Mouse (Mus musculus): Measurements from ENCODE around the gene Ly6g6f. TPM values are rescaled to one million over a fixed set of nuclear protein-coding genes. Genes with fewer than 3 reads are reported as not detected.

The Ly6g6f gene
- total and polyA plus RNA-seq, 3 experiments: 0.88 to 3.0 TPM; not detected in 1

GRCm38 (mm10) chr17:35051156-35052086 lies 34.0 kb downstream of the Ly6g6f start:
- Histone ChIP-seq H3K9me3 (replicated peaks; ENCODE audit: insufficient read depth, low read length) (no peaks in the 10 kb centered on the region), H3K4me1 (ENCODE audit: control insufficient read depth in 1 of 2, insufficient read depth in 2 of 2, low read length in 2 of 2) (peaks cover 0 to 26% of the 10 kb centered on the region in 2 experiments; a peak in 2 of 4 replicates), H3K27ac (ENCODE audit: control insufficient read depth, low read depth, low read length) (peak overlapping the region; percentile 97), H3K27me3 (ENCODE audit: control insufficient read depth in 1 of 2, insufficient read depth in 2 of 2, low read length in 2 of 2) (no peaks in the 10 kb centered on the region), H3K4me3 (ENCODE audit: control insufficient read depth in 1 of 2, insufficient read depth in 1 of 2, low read depth in 2 of 2, low read length in 2 of 2) (peak overlapping the region; percentile 76 to 87), H3K79me2 (ENCODE audit: control insufficient read depth, insufficient read depth, low read length, poor library complexity) (peaks cover 42% of the 10 kb centered on the region), H3K36me3 (ENCODE audit: control insufficient read depth in 1 of 2, insufficient read depth in 2 of 2, low read length in 2 of 2) (peaks cover 8 to 27% of the 10 kb centered on the region in 2 experiments), H3K9ac (ENCODE audit: control insufficient read depth, low read depth, low read length, poor library complexity, severe bottlenecking) (peak overlapping the region; percentile 90)
- DNase-seq (ENCODE audit: low read depth, low spot score): peak; percentile 98
- TF ChIP-seq SIN3A (IDR thresholded peaks at IDR 0.05; ENCODE audit: low read length) (peak; percentile 87), CHD2 (IDR thresholded peaks at IDR 0.05; ENCODE audit: low read length) (no peak), RAD21 (IDR thresholded peaks at IDR 0.05; ENCODE audit: low read depth, low read length) (no peak), TAL1 (IDR thresholded peaks at IDR 0.05; ENCODE audit: low read length) (no peak), ETS1 (IDR thresholded peaks at IDR 0.05; ENCODE audit: low read depth, low read length) (peak; percentile 98), MYB (IDR thresholded peaks at IDR 0.05; ENCODE audit: low read depth, low read length) (0 out of 2 replicates have a peak, but pooled peaks have one; percentile 16), KAT2A (conservative IDR thresholded peaks at IDR 0.05; ENCODE audit: low read depth, low read length) (peak; percentile 28; the same call in 1 of the 2 replicates), E2F4 (IDR thresholded peaks at IDR 0.05; ENCODE audit: borderline replicate concordance, low read depth, low read length) (0 out of 2 replicates have a peak, but pooled peaks have one; percentile 28), SMC3 (IDR thresholded peaks at IDR 0.05; ENCODE audit: low read depth, low read length) (no peak; the same call in 1 of the 2 replicates), ZMIZ1 (IDR thresholded peaks at IDR 0.05; ENCODE audit: low read depth, low read length) (peak; percentile 82), NRF1 (IDR thresholded peaks at IDR 0.05; ENCODE audit: insufficient read depth, low read depth, low read length, poor library complexity, severe bottlenecking) (no peak), RCOR1 (IDR thresholded peaks at IDR 0.05; ENCODE audit: low read depth, low read length) (no peak), POLR2A (IDR thresholded peaks at IDR 0.05; ENCODE audit: control insufficient read depth in 1 of 2, insufficient read depth in 1 of 2, low read depth in 1 of 2, low read length in 2 of 2, poor library complexity in 1 of 2) (peak; percentile 74 to 80), ZKSCAN1 (IDR thresholded peaks at IDR 0.05; ENCODE audit: low read depth, low read length) (no peak), TCF12 (IDR thresholded peaks at IDR 0.05; ENCODE audit: low read depth, low read length) (no peak; the same call in 1 of the 2 replicates), GABPA (IDR thresholded peaks at IDR 0.05; ENCODE audit: low read depth, low read length) (0 out of 2 replicates have a peak, but pooled peaks have one; percentile 27), MEF2A (IDR thresholded peaks at IDR 0.05; ENCODE audit: extremely low read depth, insufficient replicate concordance, low read depth, low read length, poor library complexity, severe bottlenecking) (no peak), JUND (IDR thresholded peaks at IDR 0.05; ENCODE audit: low read depth, low read length) (peak; percentile 67; the same call in 1 of the 2 replicates), BHLHE40 (IDR thresholded peaks at IDR 0.05; ENCODE audit: borderline replicate concordance, low read depth, low read length) (no peak; the same call in 1 of the 2 replicates), MAZ (IDR thresholded peaks at IDR 0.05; ENCODE audit: low read depth, low read length) (no peak), NELFE (IDR thresholded peaks at IDR 0.05; ENCODE audit: low read depth, low read length) (peak; percentile 87), ELF1 (IDR thresholded peaks at IDR 0.05; ENCODE audit: low read depth, low read length) (peak; percentile 55), TBP (IDR thresholded peaks at IDR 0.05; ENCODE audit: low read depth, low read length) (peak; percentile 90), CHD1 (IDR thresholded peaks at IDR 0.05; ENCODE audit: low read depth, low read length) (peak; percentile 96), MAFK (IDR thresholded peaks at IDR 0.05; ENCODE audit: borderline replicate concordance, low read depth, low read length) (0 out of 2 replicates have a peak, but pooled peaks have one; percentile 54), USF1 (IDR thresholded peaks at IDR 0.05; ENCODE audit: low read depth, low read length) (no peak), ZNF384 (IDR thresholded peaks at IDR 0.05; ENCODE audit: low read depth, low read length) (peak; percentile 74), MYC (IDR thresholded peaks at IDR 0.05; ENCODE audit: low read depth, low read length) (peak; percentile 60; the same call in 1 of the 2 replicates), POLR2AphosphoS2 (IDR thresholded peaks at IDR 0.05; ENCODE audit: low read length) (no peak; the same call in 1 of the 2 replicates), CTCF (IDR thresholded peaks at IDR 0.05 in 2 of 3, conservative IDR thresholded peaks at IDR 0.05 in 1 of 3; ENCODE audit: control insufficient read depth in 1 of 3, insufficient read depth in 1 of 3, low read depth in 2 of 3, low read length in 3 of 3, poor library complexity in 1 of 3, severe bottlenecking in 1 of 3) (no peak), POLR2AphosphoS5 (IDR thresholded peaks at IDR 0.05; ENCODE audit: borderline replicate concordance, low read depth, low read length) (no peak), GATA1 (IDR thresholded peaks at IDR 0.05; ENCODE audit: low read depth, low read length) (peak; percentile 67), USF2 (IDR thresholded peaks at IDR 0.05; ENCODE audit: borderline replicate concordance in 1 of 2, insufficient read depth in 1 of 2, low read depth in 1 of 2, low read length in 2 of 2) (no peak), EP300 (IDR thresholded peaks at IDR 0.05; ENCODE audit: low read depth in 1 of 2, low read length in 2 of 2) (peak; percentile 10 to 60; a peak in 2 of 4 replicates)
